Mouse (Mus musculus): Measurements from ENCODE around the gene Fgfbp3.

DNA sequence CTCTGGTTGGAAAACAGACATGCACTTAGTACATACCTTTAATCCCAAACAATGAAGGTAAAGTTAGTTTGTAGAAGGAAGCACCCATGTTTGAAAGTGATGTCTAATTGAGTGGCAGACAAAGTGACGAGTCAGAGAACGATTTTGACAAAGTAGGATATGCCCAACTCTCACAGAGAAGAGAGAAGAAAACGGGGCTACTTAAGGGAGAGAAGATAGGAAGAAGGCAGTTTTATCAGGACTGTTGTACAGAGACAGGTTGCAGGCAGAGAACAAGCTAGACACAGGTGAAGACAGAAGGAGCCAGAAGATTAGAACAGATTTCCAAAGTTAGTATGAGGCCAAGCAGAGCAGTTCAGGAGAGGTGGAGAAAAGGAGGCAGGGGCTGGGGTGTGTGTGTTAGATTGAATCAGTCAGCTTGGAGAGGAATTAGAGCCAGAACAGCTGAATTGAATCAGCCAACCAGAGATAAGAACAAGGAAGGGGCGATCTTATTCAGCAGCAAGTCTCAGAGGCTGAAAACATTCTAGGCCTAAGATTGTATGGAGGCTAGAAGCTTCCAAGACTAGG is 34.3 kb upstream of the Fgfbp3 start:
- TF ChIP-seq EP300 (IDR thresholded peaks at IDR 0.05; ENCODE audit: low read depth) (no peak), CTCF (IDR thresholded peaks at IDR 0.05; ENCODE audit: low read depth) (no peak)
